Mouse (Mus musculus) layer of hippocampus, postnatal 36 days (tissue): ENCODE measurements around the gene Cyp4x1. TPM values are rescaled to one million over a fixed set of nuclear protein-coding genes. Genes with fewer than 3 reads are reported as not detected.

Experiments
- DNase-seq, 2 experiments: peaks; one replicate each; pipeline ENCODE4 v3.0.0; 2022
- total RNA-seq, 2 experiments: library from RNA; stranded (reverse); gene quantifications; 2 replicates each; pipeline ENCODE4 v1.2.3; 2021

Gene Cyp4x1
- total RNA-seq, 2 experiments from 2014 or later, result 7.0 to 7.2 TPM

DNA sequence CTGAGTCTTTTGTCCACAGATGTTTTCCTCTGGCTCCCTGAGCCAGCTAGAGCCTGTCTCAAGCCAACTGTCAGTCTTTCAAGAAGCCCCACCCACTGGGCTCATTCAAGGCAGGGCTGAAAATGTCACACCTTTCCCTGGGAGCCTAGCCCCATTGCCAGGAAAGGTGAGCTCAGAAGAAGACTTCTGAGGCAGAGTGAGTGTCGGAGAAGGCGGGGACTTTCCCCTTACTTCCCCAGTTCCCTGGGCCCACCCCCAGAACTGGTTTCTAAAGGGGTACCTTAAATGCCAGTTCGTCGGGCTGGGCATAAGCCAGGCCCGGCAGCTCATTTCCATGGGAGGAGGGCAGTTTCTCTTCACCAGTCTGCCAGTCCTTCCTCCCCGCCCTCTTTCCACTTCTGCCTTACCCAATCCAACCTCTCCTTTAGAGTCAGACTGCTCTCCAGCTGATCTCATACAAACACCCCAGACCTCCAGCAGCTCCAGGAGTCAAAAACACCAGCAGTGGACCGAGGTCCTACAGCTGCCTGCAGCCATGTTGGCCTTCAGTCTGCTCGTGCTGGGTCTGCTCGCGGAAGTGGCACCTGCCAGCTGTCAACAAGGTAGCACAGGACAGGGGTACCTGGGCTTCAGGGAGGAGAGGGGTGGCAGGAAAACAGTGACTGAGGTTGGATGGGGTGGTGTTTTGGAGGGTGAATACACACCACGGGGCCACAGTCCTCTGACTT lies 45.3 kb downstream of the Cyp4x1 start, which contains the start of gene Pdzk1ip1:
Gene Pdzk1ip1 (plus strand): TSS at position 98 of the 728 bp plus-strand sequence.
- no peak for DNase-seq

DNA sequence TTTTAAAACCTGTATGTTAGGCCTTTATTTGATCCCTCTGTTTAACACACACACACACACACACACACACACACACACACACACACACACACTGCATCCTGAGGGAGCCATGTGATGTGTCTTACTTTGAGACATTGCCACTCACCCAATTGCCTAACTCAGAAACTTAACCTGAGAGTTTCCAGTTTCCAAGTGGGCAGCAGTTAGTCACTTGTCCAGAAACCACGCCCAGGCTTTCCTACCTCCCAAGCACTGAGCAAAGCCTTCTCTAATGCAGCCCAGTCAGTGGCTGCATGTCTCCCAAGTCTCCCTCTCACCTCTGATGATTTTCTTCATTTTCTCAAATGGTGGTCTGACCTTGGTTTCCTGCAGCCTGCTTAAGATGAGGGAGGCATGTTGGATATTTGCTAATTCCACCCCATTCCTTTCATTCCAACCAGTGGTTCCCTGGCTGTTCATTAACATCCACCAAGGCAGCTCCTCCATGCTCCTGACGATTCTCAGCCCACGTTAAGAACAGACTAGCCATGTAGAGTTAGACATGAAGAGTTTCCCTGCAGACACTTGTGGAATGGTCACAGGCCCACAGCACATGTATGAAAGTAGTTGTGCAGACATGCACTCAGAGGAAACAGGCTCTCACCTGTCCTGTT lies 47.2 kb downstream of the Cyp4x1 start:
- no peak for DNase-seq

DNA sequence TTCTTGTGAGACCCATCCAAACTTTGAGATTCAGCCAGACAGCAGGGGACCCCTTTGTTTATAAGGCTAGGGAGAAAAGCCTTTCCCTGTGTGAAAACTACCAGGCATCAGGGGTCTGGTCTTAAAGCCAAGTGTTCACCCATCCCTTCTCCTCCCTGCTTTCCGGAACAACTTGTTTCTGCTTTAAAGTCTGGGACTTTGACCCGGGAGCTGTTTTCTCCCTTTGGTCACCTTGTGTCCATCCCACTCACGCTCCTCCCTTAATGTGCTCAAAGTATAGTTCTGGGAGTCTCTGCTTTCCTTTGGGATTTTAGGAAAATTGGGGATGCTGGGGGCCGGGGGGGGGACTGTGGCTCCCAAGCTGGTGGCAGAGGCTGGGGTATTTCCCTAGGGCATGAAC lies 47.8 kb downstream of the Cyp4x1 start:
- no peak for DNase-seq

DNA sequence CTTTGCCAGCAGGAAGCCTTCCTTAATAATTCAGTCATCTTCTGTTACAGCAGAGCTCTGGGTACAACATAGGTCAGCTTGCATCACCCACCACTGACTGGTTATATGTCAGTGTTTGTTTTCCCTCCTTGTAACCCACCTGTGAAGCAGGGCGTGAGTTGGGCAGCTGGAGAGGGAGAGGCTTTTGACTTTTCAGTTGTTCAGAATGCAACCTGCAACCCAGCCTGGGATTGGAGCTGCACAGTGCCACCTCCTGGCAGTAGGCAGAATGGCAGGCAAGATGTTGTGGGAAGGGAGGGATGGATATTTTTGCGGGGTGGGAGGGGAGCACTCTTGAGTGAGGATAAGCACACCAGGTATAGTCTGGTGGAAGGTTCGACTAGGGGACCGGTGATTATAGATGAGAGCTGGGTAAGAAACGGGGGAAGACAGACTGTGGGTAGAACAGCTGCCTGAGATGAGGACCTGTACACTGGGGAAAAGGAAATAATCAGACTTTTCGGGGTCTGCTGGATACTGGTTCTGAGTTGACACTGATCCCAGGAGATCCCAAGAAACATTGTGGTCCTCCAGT lies 48.5 kb downstream of the Cyp4x1 start:
- DNase-seq, result peak; percentile 30 to 33

DNA sequence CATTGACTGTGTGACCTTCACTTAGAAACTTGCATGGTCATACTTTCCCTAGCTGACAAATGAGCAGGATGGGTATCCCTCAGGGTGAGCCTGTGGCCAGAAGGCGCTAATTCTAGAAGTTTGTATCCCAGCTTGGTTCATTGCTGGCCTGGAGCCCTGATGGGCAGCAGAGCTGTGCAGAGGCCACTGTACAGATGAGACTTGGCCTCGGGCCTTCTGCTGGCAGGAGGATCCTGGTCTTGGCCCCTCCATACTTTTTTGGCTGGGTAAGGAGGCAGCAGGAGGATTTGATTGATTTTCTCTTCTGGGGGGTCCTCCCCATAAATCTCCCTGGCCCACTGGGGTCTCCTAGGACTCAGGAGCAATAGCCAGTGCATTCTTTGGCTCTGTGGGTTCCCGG lies 51.0 kb downstream of the Cyp4x1 start:
- no peak for DNase-seq

DNA sequence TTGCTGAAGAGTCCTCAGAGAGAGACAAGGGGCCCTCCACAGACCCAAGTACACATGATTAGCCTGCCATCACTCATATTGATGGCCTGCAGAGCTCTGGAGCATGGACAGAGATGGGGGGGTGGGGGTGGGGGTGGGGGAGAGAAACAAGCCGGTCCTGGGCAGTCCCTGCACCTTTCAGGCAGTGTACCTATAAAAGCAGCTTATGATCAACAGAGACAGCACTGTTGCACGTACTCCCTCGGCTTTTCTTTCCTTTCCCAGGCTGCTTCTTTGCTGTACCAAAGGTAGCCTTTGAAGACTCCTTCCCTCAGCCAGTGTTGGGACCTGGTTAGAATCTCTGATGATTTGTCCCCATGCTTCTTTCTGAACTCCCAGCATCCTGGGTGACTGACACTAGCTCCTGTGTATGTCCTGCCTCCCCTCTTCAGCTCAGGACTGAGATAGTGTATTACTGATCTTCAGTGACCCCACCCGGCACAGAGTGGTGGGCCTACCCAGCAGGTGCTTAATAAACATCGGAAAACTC lies 54.2 kb downstream of the Cyp4x1 start:
- DNase-seq, result no peak

GRCm38 (mm10) chr4:115078892-115079820 lies 54.9 kb downstream of the Cyp4x1 start:
- DNase-seq, result no peak

GRCm38 (mm10) chr4:115075204-115075915 lies 58.7 kb downstream of the Cyp4x1 start:
- DNase-seq, result no peak

GRCm38 (mm10) chr4:115074789-115075188 lies 59.3 kb downstream of the Cyp4x1 start:
- no peak for DNase-seq

GRCm38 (mm10) chr4:115071668-115072067 lies 62.4 kb downstream of the Cyp4x1 start:
- DNase-seq, result no peak

DNA sequence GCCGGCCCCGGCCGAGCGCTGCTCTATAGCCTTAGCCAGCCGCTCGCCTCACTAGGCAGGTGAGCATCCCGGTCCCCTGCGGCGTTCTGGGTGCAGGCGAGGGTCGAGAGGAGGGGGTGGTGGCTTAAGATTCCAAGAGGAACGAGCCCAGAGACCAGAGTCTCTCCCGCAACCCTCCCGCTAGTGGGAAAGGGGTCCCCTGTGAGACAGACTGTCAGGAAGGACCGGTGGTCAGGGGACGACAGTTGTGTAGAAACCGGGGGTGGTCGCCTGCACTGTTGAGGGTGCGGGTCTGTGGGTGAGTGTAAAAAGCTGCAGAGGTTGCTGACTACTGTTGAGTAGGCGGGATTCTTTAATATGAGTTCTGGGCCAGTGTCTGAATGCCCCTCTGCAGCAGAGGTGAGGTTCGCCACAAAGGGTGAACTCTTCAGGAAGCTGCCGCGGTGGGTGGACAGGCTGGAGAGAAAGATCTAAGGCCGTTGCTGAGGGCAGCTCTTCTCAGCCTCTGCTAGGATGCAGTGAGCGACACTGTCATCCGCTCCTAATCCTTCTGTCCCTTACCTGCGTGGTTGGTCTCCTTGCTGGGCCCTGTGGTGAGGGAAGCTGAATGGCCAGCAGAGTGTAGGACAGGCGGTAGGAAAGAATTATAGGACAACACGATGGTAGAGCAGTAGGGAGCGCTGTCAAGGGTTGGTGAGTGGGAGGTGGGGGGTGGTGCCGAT lies 70.4 kb downstream of the Cyp4x1 start:
- no peak for DNase-seq

DNA sequence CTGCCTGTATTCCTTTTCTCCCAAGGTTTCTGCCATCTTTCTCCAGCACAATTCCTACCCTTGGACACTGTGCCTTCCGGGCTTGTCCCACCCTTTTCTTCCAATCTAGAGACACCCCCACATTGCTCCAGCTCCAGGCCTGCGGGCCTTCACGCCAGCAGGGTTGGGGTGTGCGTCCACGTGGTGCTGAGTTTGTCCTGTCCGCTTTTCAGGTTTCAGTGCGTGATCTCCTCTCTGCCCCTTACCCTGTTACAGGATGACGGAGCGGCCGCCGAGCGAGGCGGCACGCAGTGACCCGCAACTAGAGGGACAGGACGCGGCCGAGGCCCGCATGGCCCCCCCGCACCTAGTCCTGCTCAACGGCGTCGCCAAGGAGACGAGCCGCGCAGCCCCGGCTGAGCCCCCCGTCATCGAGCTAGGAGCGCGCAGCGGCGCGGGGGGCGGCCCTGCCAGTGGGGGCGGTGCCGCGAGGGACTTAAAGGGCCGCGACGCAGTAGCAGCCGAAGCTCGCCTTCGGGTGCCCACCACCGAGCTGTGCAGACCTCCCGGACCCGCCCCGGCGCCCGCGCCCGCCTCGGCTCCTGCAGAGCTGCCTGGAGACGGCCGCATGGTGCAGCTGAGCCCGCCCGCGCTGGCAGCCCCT lies 71.1 kb downstream of the Cyp4x1 start:
- peak in 1 of 2 experiments; percentile 12 for DNase-seq

DNA sequence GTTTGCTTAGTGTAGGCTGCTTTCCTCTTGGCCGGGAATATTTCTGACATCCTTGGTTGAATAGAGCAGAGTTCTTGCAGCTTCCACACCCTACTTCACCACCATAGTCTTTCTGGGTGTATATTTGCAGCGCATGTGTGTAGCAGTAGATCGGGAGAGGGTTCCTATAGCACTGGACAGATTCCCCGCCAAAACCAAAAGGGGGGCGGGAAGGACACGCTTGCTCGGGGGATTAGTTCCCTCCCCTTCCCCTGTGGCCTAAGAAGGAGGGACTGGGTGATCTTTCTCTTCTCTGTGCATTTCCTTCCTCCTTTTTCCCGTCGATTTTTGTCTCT lies 71.6 kb downstream of the Cyp4x1 start:
- DNase-seq, result no peak

GRCm38 (mm10) chr4:115060753-115061152 lies 73.3 kb downstream of the Cyp4x1 start:
- DNase-seq, result no peak

- DNase-seq, result no peak
Observed at GRCm38 (mm10) chr4:115059871-115060270, 74.2 kb downstream of the Cyp4x1 start.

DNA sequence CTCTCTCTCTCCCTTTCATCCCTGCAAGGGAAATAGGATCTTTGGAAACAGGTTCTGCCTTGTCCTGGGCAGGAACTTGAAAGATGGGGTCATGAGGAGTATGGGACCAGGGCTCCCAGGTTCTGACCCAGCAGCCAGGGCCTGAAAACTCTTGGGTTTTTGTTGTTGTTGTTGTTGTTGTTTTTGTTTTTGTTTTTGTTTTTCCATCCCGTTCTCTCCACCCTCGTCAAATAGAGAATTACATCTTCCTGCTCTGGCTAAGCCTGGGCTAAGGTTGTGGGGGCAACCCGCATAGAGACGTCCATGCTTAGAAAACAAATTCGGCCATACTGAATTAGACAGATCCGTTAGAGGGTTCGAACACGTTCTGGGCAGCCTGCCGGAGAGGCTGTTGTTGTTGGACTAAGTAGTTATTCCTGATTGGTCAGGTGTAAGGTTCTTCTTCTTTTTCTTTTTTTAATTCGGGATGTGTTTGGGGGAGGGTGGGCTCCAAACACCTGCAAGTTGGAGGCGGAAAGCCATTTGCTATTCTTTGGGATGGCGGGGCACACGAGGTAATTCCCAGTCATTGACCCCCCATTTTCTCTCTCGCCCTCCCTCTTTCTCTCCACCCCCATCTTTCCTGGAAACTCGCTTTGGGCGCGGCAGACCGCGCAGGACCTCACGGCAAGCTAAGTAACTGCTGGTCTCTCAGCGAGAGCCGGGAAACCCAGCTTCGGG lies 75.0 kb downstream of the Cyp4x1 start:
- no peak for DNase-seq

- DNase-seq, result peak in 1 of 2 experiments; percentile 14
Observed at GRCm38 (mm10) chr4:115058317-115058761, 75.7 kb downstream of the Cyp4x1 start.

GRCm38 (mm10) chr4:115057674-115058316 lies 76.3 kb downstream of the Cyp4x1 start:
- no peak for DNase-seq
